Mouse (Mus musculus) monocyte, adult 2 months (primary cell): ENCODE data around the gene Rpgr.

Experiments
- DNase-seq, 2 experiments: peaks; one replicate each; pipeline ENCODE4 v3.0.0; 2022; ENCODE audit warnings: low spot score in 2 of 2, low read depth in 1 of 2

Rpgr gene

GRCm38 (mm10) chrX:10073966-10074365 is 142.8 kb downstream of the Rpgr start:
- no peak for DNase-seq

GRCm38 (mm10) chrX:10071529-10071928 is 145.2 kb downstream of the Rpgr start:
- no peak for DNase-seq

- DNase-seq, result no peak
Observed at GRCm38 (mm10) chrX:10070689-10071088, 146.0 kb downstream of the Rpgr start.

DNA sequence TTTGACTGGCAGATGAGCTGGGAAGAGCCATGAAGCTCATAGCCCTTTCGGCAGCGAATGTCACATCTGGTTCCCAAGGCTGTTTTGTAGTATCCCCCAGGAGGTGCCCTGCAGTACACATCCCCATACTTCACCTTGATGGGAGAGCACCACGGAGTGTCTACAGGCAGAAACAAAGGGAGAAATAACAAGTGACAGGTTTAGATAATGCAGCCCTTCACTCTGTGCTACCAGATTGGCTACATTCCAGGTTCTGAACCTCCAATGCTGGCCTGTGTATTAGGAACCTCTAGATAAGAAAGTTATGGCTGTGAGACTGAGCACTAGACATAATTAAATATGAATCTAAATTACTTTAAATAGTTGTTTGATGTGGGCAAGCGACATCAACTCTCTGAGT is 147.3 kb downstream of the Rpgr start:
- no peak for DNase-seq

GRCm38 (mm10) chrX:10063781-10064180 is 152.9 kb downstream of the Rpgr start:
- DNase-seq, result no peak

- DNase-seq, result no peak
Observed at GRCm38 (mm10) chrX:10063361-10063760, 153.4 kb downstream of the Rpgr start.

DNA sequence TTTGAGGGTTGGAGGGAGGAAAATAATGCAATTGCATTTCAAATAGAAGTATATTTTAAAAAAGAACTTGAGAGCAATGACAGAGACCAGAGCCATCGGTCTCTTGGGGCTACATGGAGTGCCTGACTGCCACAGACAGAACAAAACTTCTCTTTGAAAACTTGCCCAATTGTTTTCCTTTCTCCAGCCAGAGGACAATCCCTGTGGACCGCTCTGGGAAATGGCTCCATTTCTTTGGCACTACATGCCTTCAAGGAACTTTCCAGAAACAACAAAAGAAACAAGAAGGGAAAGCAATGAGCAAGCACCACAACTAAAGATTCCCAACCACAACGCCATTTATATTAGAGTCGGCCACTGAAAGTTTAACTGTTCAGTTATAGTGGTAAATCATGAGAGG is 154.5 kb downstream of the Rpgr start:
- DNase-seq, result no peak

DNA sequence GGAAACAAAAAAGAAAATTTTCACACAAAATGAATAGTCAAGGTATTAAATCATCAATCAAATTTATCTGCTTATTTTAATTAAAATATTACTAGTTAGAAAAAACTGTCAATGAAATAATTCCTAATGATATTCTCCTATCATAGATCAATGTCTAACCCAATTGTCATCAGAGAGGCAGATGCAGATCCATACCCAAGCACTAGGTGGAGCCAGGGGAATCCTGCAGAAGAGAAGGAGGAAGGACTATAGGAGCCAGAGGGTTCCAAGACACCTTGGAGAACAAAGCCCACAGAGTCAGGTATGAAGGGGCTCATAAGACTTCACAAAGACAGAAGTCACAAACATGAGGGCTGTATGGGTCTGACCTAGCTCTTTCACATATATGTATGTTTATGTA is 182.1 kb downstream of the Rpgr start:
- no peak for DNase-seq
